Mouse (Mus musculus) c-Kit-positive CD71-positive TER-119-negative erythroid progenitor cells, embryonic 14.5 days (primary cell): ENCODE measurements around the gene Cxcl12.

Experiments used
- DNase-seq: peaks from one replicate; pipeline ENCODE4 v3.0.0-alpha.2; 2013; ENCODE audit warnings: low read depth

Cxcl12 gene

GRCm38 (mm10) chr6:117220831-117221345 is 52.6 kb downstream of the Cxcl12 start:
- DNase-seq: no peak
